Mouse (Mus musculus): ENCODE data around the gene Gm20888. TPM values are rescaled to one million over a fixed set of nuclear protein-coding genes. Genes with fewer than 3 reads are reported as not detected.
"Not testable (repeated sequence)": the region's sequence is repeated elsewhere in the genome, so short reads cannot be mapped to it uniquely, and the experiment has no call there.

The Gm20888 gene
- not detected in 2 replicates for polyA plus RNA-seq (2014; fragmentation: Nextera tagmentation; extraction: Ambion mirVana)

DNA sequence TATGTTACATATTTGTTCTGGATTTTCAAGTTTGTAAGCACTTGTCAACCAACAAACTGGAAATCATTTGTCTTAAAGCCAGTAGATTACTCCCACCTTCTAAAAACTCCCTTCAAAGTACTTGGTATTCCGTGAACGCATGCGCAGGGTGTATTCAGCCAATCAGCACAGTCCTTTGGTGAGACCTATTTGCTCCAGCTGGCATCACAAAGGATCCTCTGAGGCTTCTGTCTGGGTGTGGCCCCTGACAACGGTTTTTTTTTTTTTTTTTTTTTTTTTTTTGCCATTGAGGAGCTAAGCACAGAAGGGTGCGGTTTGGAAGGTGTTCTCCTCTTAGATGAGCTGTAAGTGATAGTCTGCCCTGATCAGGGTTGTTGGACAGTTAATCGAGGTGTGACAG, at the start of gene Gm20888:
Gene Gm20888, plus strand, starts transcription at position 301 of the 400 bp plus-strand sequence.
- not testable (repeated sequence) for H3K27me3 ChIP-seq (ENCODE audit: insufficient read depth, low read length); H3K4me3 ChIP-seq (ENCODE audit: low read depth, low read length); ATAC-seq (ENCODE audit: insufficient read depth); H3K9me3 ChIP-seq (ENCODE audit: low read depth, low read length); DNase-seq; H3K36me3 ChIP-seq (ENCODE audit: insufficient read depth); H3K9ac ChIP-seq; H3K4me1 ChIP-seq (ENCODE audit: insufficient read depth); H3K27ac ChIP-seq (ENCODE audit: low read depth); H3K4me2 ChIP-seq
- WGBS: no CpG with 5 or more reads among the region's 6 CpGs

Other genes starting within 250 kb of the Gm20888 start
- gene Gm21118, start 168.2 kb upstream of the Gm20888 start, polyA plus RNA-seq (2014; fragmentation: Nextera tagmentation; extraction: Ambion mirVana): not detected in 2 replicates
- not detected in 2 replicates for gene Gm29423, start 138.6 kb upstream of the Gm20888 start, polyA plus RNA-seq (2014; fragmentation: Nextera tagmentation; extraction: Ambion mirVana)
- gene Gm29644, start 138.5 kb upstream of the Gm20888 start, polyA plus RNA-seq (2014; fragmentation: Nextera tagmentation; extraction: Ambion mirVana): not detected in 2 replicates

Data from lung, embryonic 14.5 days (tissue).